Mouse (Mus musculus): ENCODE measurements around the gene Tnp1. TPM values are rescaled to one million over a fixed set of nuclear protein-coding genes. Genes with fewer than 3 reads are reported as not detected.

Tnp1 gene
- total RNA-seq, 1 experiment, result not detected

GRCm38 (mm10) chr1:72988904-72989303, 26.8 kb downstream of the Tnp1 start:
- H3K4me3 ChIP-seq (ENCODE audit: insufficient read depth in 1 of 2, low read depth in 1 of 2, low read length in 2 of 2, poor library complexity in 1 of 2, severe bottlenecking in 1 of 2), result no peak overlapping the region
- in situ Hi-C loops (cut with MboI; ENCODE audit: low sequenced_read_pairs in 2 of 2, unreplicated experiment in 2 of 2), result no loop called here
- no peak overlapping the region for H3K27ac ChIP-seq (ENCODE audit: insufficient read depth, low read depth, low read length, poor library complexity, severe bottlenecking)
- H3K36me3 ChIP-seq (ENCODE audit: control insufficient read depth, insufficient read depth, low read length, poor library complexity, severe bottlenecking), result no peaks in the 10 kb centered on the region
- no peaks in the 10 kb centered on the region for H3K9me3 ChIP-seq (ENCODE audit: control insufficient read depth, insufficient read depth, low read depth, low read length)
- H3K4me1 ChIP-seq (ENCODE audit: control insufficient read depth in 2 of 2, insufficient read depth in 2 of 2, low read length in 2 of 2, poor library complexity in 1 of 2), result no peaks in the 10 kb centered on the region
- DNase-seq (ENCODE audit: low read depth, low spot score), result no peak
- TF ChIP-seq ZC3H11A (IDR thresholded peaks at IDR 0.05; ENCODE audit: borderline replicate concordance, low read depth, low read length), result no peak
- TF ChIP-seq CHD2 (IDR thresholded peaks at IDR 0.05; ENCODE audit: low read depth, low read length), result no peak
- no peak for TF ChIP-seq ZNF384 (IDR thresholded peaks at IDR 0.05; ENCODE audit: low read depth, low read length)
- no peak for TF ChIP-seq MAFK (IDR thresholded peaks at IDR 0.05; ENCODE audit: insufficient read depth, low read depth, low read length)
- TF ChIP-seq HCFC1 (IDR thresholded peaks at IDR 0.05; ENCODE audit: borderline replicate concordance, insufficient read depth, low read length), result no peak
- no peak overlapping the region for H3K9ac ChIP-seq (ENCODE audit: insufficient read depth, low read depth, low read length, poor library complexity, severe bottlenecking)

DNA sequence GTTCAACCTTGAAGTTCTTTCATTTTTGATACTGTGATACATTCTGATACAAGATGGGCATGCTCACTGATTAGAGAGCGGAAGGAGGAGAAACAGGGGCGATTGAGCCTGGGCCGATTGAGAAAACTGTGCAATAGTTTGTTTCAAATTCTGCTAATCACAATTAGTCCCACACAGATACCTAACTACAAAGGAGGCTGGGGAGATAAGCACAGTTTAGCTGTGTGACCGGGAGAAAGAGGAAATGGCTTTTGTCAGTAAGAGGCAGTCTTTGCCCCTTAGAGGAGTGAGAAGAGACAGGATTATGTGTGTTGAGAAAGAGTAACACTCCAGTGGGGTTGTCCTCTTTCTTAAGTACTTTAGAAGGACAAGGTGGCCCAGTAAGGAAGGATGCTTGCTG, 29.0 kb downstream of the Tnp1 start:
- in situ Hi-C loops (cut with MboI; ENCODE audit: low sequenced_read_pairs in 2 of 2, unreplicated experiment in 2 of 2), result no loop called here
- no peaks in the 10 kb centered on the region for H3K9me3 ChIP-seq (ENCODE audit: control insufficient read depth, insufficient read depth, low read depth, low read length)
- H3K4me3 ChIP-seq (ENCODE audit: insufficient read depth in 1 of 2, low read depth in 1 of 2, low read length in 2 of 2, poor library complexity in 1 of 2, severe bottlenecking in 1 of 2), result no peak overlapping the region
- H3K4me1 ChIP-seq (ENCODE audit: control insufficient read depth in 2 of 2, insufficient read depth in 2 of 2, low read length in 2 of 2, poor library complexity in 1 of 2), result no peaks in the 10 kb centered on the region
- TF ChIP-seq CHD2 (IDR thresholded peaks at IDR 0.05; ENCODE audit: low read depth, low read length) (no peak), ZNF384 (IDR thresholded peaks at IDR 0.05; ENCODE audit: low read depth, low read length) (no peak), MAFK (IDR thresholded peaks at IDR 0.05; ENCODE audit: insufficient read depth, low read depth, low read length) (no peak), HCFC1 (IDR thresholded peaks at IDR 0.05; ENCODE audit: borderline replicate concordance, insufficient read depth, low read length) (no peak), ZC3H11A (IDR thresholded peaks at IDR 0.05; ENCODE audit: borderline replicate concordance, low read depth, low read length) (no peak)
- H3K9ac ChIP-seq (ENCODE audit: insufficient read depth, low read depth, low read length, poor library complexity, severe bottlenecking), result no peak overlapping the region
- no peak for DNase-seq (ENCODE audit: low read depth, low spot score)
- H3K36me3 ChIP-seq (ENCODE audit: control insufficient read depth, insufficient read depth, low read length, poor library complexity, severe bottlenecking), result no peaks in the 10 kb centered on the region
- no peak overlapping the region for H3K27ac ChIP-seq (ENCODE audit: insufficient read depth, low read depth, low read length, poor library complexity, severe bottlenecking)

DNA sequence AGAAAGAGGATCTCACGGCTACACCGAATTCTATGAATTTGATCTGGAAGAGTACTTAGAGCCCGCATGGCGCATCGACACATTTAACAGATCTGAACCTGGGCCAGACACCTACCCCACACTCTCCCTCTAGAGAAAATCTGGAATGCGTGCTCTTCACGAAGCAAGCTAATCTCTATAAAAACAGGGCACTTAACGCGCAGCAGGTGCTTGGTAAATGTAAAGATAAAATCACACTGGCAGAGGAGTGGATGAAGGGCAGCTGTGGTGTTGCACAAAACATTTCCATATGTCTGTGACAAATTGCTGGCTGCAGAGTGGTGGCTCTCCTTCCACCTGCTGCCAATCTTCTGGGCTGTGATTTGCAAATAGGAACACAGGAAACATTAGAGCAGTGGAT, 36.8 kb downstream of the Tnp1 start:
- in situ Hi-C loops (cut with MboI; ENCODE audit: low sequenced_read_pairs in 2 of 2, unreplicated experiment in 2 of 2), result no loop called here
- no peaks in the 10 kb centered on the region for H3K4me1 ChIP-seq (ENCODE audit: control insufficient read depth in 2 of 2, insufficient read depth in 2 of 2, low read length in 2 of 2, poor library complexity in 1 of 2)
- TF ChIP-seq ZNF384 (IDR thresholded peaks at IDR 0.05; ENCODE audit: low read depth, low read length) (no peak), ZC3H11A (IDR thresholded peaks at IDR 0.05; ENCODE audit: borderline replicate concordance, low read depth, low read length) (no peak), CHD2 (IDR thresholded peaks at IDR 0.05; ENCODE audit: low read depth, low read length) (no peak), MAFK (IDR thresholded peaks at IDR 0.05; ENCODE audit: insufficient read depth, low read depth, low read length) (no peak), HCFC1 (IDR thresholded peaks at IDR 0.05; ENCODE audit: borderline replicate concordance, insufficient read depth, low read length) (no peak)
- no peaks in the 10 kb centered on the region for H3K9me3 ChIP-seq (ENCODE audit: control insufficient read depth, insufficient read depth, low read depth, low read length)
- H3K4me3 ChIP-seq (ENCODE audit: insufficient read depth in 1 of 2, low read depth in 1 of 2, low read length in 2 of 2, poor library complexity in 1 of 2, severe bottlenecking in 1 of 2), result no peak overlapping the region
- H3K27ac ChIP-seq (ENCODE audit: insufficient read depth, low read depth, low read length, poor library complexity, severe bottlenecking), result no peak overlapping the region
- DNase-seq (ENCODE audit: low read depth, low spot score), result no peak
- H3K36me3 ChIP-seq (ENCODE audit: control insufficient read depth, insufficient read depth, low read length, poor library complexity, severe bottlenecking), result no peaks in the 10 kb centered on the region
- no peak overlapping the region for H3K9ac ChIP-seq (ENCODE audit: insufficient read depth, low read depth, low read length, poor library complexity, severe bottlenecking)

DNA sequence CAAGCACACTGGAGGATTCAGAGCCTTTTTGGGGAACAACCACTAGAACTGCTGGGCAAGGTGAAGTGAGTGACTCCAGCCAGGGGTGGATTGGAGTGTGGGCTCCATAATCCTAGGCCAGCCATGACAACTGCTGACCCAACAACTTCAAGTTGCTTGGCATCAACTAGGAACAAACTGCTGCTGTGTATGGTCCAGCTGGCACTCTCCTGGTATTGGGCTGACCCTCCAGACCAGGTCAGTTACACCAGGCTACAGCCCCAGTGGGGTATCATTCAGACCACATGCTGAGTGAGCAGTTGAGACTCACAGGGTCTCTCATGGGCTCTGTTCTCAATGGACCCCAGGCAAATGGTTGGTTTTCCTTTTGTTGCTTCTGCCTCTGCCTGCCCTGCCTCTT, 41.5 kb downstream of the Tnp1 start:
- no peaks in the 10 kb centered on the region for H3K9me3 ChIP-seq (ENCODE audit: control insufficient read depth, insufficient read depth, low read depth, low read length)
- H3K4me3 ChIP-seq (ENCODE audit: insufficient read depth in 1 of 2, low read depth in 1 of 2, low read length in 2 of 2, poor library complexity in 1 of 2, severe bottlenecking in 1 of 2), result no peak overlapping the region
- in situ Hi-C loops (cut with MboI; ENCODE audit: low sequenced_read_pairs in 2 of 2, unreplicated experiment in 2 of 2), result no loop called here
- H3K4me1 ChIP-seq (ENCODE audit: control insufficient read depth in 2 of 2, insufficient read depth in 2 of 2, low read length in 2 of 2, poor library complexity in 1 of 2), result no peaks in the 10 kb centered on the region
- no peak for TF ChIP-seq CHD2 (IDR thresholded peaks at IDR 0.05; ENCODE audit: low read depth, low read length)
- TF ChIP-seq HCFC1 (IDR thresholded peaks at IDR 0.05; ENCODE audit: borderline replicate concordance, insufficient read depth, low read length), result no peak
- no peak for TF ChIP-seq ZC3H11A (IDR thresholded peaks at IDR 0.05; ENCODE audit: borderline replicate concordance, low read depth, low read length)
- no peak for TF ChIP-seq MAFK (IDR thresholded peaks at IDR 0.05; ENCODE audit: insufficient read depth, low read depth, low read length)
- no peak for TF ChIP-seq ZNF384 (IDR thresholded peaks at IDR 0.05; ENCODE audit: low read depth, low read length)
- H3K27ac ChIP-seq (ENCODE audit: insufficient read depth, low read depth, low read length, poor library complexity, severe bottlenecking), result no peak overlapping the region
- H3K9ac ChIP-seq (ENCODE audit: insufficient read depth, low read depth, low read length, poor library complexity, severe bottlenecking), result no peak overlapping the region
- H3K36me3 ChIP-seq (ENCODE audit: control insufficient read depth, insufficient read depth, low read length, poor library complexity, severe bottlenecking), result no peaks in the 10 kb centered on the region
- DNase-seq (ENCODE audit: low read depth, low spot score), result no peak

GRCm38 (mm10) chr1:72970461-72970860, 45.2 kb downstream of the Tnp1 start:
- no peak for DNase-seq (ENCODE audit: low read depth, low spot score)
- Histone ChIP-seq H3K4me1 (ENCODE audit: control insufficient read depth in 2 of 2, insufficient read depth in 2 of 2, low read length in 2 of 2, poor library complexity in 1 of 2) (no peaks in the 10 kb centered on the region), H3K36me3 (ENCODE audit: control insufficient read depth, insufficient read depth, low read length, poor library complexity, severe bottlenecking) (no peaks in the 10 kb centered on the region), H3K27ac (ENCODE audit: insufficient read depth, low read depth, low read length, poor library complexity, severe bottlenecking) (no peak overlapping the region), H3K4me3 (ENCODE audit: insufficient read depth in 1 of 2, low read depth in 1 of 2, low read length in 2 of 2, poor library complexity in 1 of 2, severe bottlenecking in 1 of 2) (no peak overlapping the region), H3K9ac (ENCODE audit: insufficient read depth, low read depth, low read length, poor library complexity, severe bottlenecking) (no peak overlapping the region), H3K9me3 (ENCODE audit: control insufficient read depth, insufficient read depth, low read depth, low read length) (no peaks in the 10 kb centered on the region)
- TF ChIP-seq ZC3H11A (IDR thresholded peaks at IDR 0.05; ENCODE audit: borderline replicate concordance, low read depth, low read length), result no peak
- no peak for TF ChIP-seq HCFC1 (IDR thresholded peaks at IDR 0.05; ENCODE audit: borderline replicate concordance, insufficient read depth, low read length)
- TF ChIP-seq MAFK (IDR thresholded peaks at IDR 0.05; ENCODE audit: insufficient read depth, low read depth, low read length), result no peak
- TF ChIP-seq CHD2 (IDR thresholded peaks at IDR 0.05; ENCODE audit: low read depth, low read length), result no peak
- TF ChIP-seq ZNF384 (IDR thresholded peaks at IDR 0.05; ENCODE audit: low read depth, low read length), result no peak
- in situ Hi-C loops (cut with MboI; ENCODE audit: low sequenced_read_pairs in 2 of 2, unreplicated experiment in 2 of 2), result no loop called here

Data from ES-E14 (cell line).